Mouse (Mus musculus) stomach, postnatal 0 days (tissue): Measurements from ENCODE around the gene 1110059E24Rik.

Source experiments
- CTCF ChIP-seq: IDR thresholded peaks from 2 replicates; pipeline ENCODE4 v1.5.1; 2016; ENCODE audit warnings: antibody characterized with exemption, low read depth, mild to moderate bottlenecking, moderate library complexity
- EP300 ChIP-seq: optimal IDR thresholded peaks from 2 replicates; pipeline ENCODE3; 2016; ENCODE audit warnings: antibody characterized with exemption

DNA sequence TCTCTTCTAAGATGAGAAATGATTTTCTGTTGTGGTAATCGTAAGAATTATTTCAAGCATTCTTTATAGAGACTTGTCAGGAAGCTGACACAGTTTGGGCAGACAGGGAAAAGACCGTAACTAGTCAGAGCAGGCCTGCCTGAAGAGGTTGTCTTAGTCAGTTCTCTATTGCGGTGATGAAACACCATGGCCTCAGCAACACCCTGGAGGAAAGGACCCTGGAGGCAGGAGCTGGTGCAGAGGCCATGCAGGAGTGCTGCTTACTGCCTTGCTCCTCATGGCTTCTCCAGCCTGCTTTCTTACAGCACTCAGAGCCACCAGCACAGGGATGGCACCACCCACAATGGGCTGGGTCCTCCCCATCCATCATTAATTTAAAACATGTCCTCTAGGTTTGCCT is 47.5 kb downstream of the 1110059E24Rik start:
- TF ChIP-seq EP300, result no peak
- no peak for TF ChIP-seq CTCF
